Mouse (Mus musculus) lung, embryonic 16.5 days (tissue): Measurements from ENCODE around the gene Ildr1. TPM values are rescaled to one million over a fixed set of nuclear protein-coding genes. Genes with fewer than 3 reads are reported as not detected.

Experiments
- ATAC-seq: fragments of 200-750 bp; cut with Nextera tagmentation; 2 replicates; pipeline ENCODE4 v1.8.0; 2017; ENCODE audit warnings: low read depth, mild to moderate bottlenecking, moderate library complexity
- H3K27ac ChIP-seq: fragments of 300-500 bp; sonication (generic); 2 replicates; pipeline ENCODE4 v1.5.1; 2014; ENCODE audit warnings: mild to moderate bottlenecking, control low read depth, low read length
- H3K27me3 ChIP-seq: fragments of 300-500 bp; sonication (generic); 2 replicates; pipeline ENCODE4 v1.6.1; 2014; ENCODE audit warnings: low read depth, low read length, mixed read lengths; ENCODE audit not compliant: control insufficient read depth, insufficient read depth
- H3K36me3 ChIP-seq: fragments of 300-500 bp; sonication (generic); 2 replicates; pipeline ENCODE4 v1.6.1; 2014; ENCODE audit warnings: low read length; ENCODE audit not compliant: control insufficient read depth, insufficient read depth
- H3K4me1 ChIP-seq: fragments of 300-500 bp; sonication (generic); replicated peaks from 2 replicates; pipeline ENCODE4 v1.6.1; 2014; ENCODE audit warnings: low read length, mixed read lengths; ENCODE audit not compliant: control insufficient read depth, insufficient read depth
- H3K4me2 ChIP-seq: fragments of 300-500 bp; sonication (generic); 2 replicates; pipeline ENCODE4 v1.6.1; 2014; ENCODE audit warnings: low read depth, low read length, control low read depth
- H3K4me3 ChIP-seq: fragments of 300-500 bp; sonication (generic); 2 replicates; pipeline ENCODE4 v1.5.1; 2014; ENCODE audit warnings: mild to moderate bottlenecking, low read length, control low read depth
- H3K9ac ChIP-seq: fragments of 300-500 bp; sonication (generic); 2 replicates; pipeline ENCODE4 v1.6.1; 2014; ENCODE audit warnings: low read length, control low read depth
- H3K9me3 ChIP-seq: fragments of 300-500 bp; sonication (generic); 2 replicates; pipeline ENCODE4 v1.6.1; 2016; ENCODE audit warnings: low read length; ENCODE audit not compliant: control insufficient read depth
- WGBS: fragments of 180-500 bp; shearing (Covaris S2); extraction: QIAGEN DNeasy Blood & Tissue Kit; methylation state at CpG from one replicate; pipeline ENCODE4 v1.1.7; 2014; 5-methylcytosine and 5-hydroxymethylcytosine counted together
- polyA plus RNA-seq: library from polyadenylated mRNA; unstranded; fragments of >200 nt; fragmentation: Nextera tagmentation; extraction: Ambion mirVana; gene quantifications from 2 replicates; pipeline ENCODE4 v1.2.1, GENCODE M21; 2015

Gene Ildr1
- polyA plus RNA-seq, 1 experiment from 2014 or later = 8.5 TPM

DNA sequence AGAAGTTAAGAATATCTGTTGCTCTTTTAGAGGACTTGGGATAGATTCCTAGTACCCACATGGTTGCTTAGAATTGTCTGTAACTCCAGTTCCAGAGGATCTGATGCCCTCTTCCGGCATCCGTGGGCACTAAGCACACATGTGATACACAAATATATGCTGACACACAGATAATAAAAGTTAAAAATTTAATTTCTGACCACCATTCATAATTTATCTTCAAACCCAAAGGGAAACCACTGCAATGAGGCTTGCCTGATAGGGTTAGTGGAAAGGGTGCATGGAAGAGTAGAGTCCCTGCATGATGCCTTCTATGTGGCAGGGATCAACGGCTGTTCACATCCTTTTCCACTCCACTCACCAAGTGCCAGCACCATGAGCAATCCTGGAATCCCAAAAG is 77.9 kb downstream of the Ildr1 start:
- no peak overlapping the region for H3K4me3 ChIP-seq
- H3K9ac ChIP-seq = no peak overlapping the region
- H3K4me2 ChIP-seq = no peak overlapping the region
- WGBS = 89% methylated on average over 3 of the region's 3 CpGs
- H3K27me3 ChIP-seq = no peaks in the 10 kb centered on the region
- peak overlapping the region; percentile 72 for H3K27ac ChIP-seq
- ATAC-seq = no peak
- H3K4me1 ChIP-seq = no peaks in the 10 kb centered on the region; the same call in 1 of the 2 replicates
- H3K36me3 ChIP-seq = no peaks in the 10 kb centered on the region
- no peaks in the 10 kb centered on the region for H3K9me3 ChIP-seq

DNA sequence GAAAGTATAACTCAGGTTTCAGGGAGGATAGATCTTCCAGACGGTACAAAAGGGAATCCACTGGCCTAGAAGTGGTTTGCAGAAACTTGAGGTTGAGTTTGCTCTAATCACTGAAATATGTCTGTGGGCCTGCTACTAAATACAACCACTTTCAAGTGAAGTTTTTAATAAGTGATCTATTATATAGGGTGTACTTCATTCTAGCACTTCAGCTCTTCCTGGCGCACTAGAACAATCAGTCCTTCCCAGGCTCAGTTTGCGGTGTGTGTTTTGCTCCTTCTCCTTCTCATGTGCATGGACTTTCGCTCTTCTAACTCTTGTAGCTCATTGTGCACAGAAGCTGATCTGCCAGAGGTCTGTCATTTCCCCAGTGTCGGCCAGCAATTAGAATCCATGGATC is 79.2 kb downstream of the Ildr1 start:
- Histone ChIP-seq H3K36me3 (no peaks in the 10 kb centered on the region), H3K9ac (no peak overlapping the region), H3K9me3 (no peaks in the 10 kb centered on the region), H3K4me2 (no peak overlapping the region), H3K4me3 (no peak overlapping the region), H3K4me1 (peaks cover 4% of the 10 kb centered on the region), H3K27ac (peak overlapping the region; percentile 65), H3K27me3 (no peaks in the 10 kb centered on the region)
- 63% methylated on average over 5 of the region's 5 CpGs for WGBS
- peak; percentile 70; the same call in 1 of the 2 replicates for ATAC-seq

DNA sequence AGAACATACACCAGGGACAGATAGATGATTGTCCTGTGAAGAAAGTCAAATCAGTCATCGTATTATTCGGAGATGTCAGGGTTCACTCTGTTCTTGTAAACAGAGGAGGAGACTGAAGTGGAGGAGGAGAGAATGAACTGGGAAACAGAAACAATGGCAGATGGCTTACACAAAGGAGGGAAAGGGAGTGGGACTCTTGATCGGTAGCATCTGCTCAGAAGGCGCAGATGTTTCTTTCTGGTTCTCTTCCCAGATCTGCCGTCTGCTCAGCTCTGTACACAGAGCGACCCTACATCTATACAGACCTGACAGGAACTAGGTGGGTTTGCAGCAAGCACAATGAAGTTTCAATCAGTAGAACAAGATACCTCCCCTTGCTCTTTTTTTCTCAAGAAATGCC is 81.9 kb downstream of the Ildr1 start:
- Histone ChIP-seq H3K9ac (no peak overlapping the region), H3K27me3 (no peaks in the 10 kb centered on the region), H3K4me1 (peaks cover 4% of the 10 kb centered on the region), H3K36me3 (no peaks in the 10 kb centered on the region), H3K27ac (no peak overlapping the region), H3K9me3 (no peaks in the 10 kb centered on the region), H3K4me3 (no peak overlapping the region), H3K4me2 (no peak overlapping the region)
- ATAC-seq = no peak
- 69% methylated on average over 6 of the region's 6 CpGs for WGBS

Other genes starting within 250 kb of the Ildr1 start
- 1.0 and 3.3 TPM in 2 replicates for gene Stfa3, start 238.6 kb upstream of the Ildr1 start, polyA plus RNA-seq
- gene Casr, start 131.8 kb upstream of the Ildr1 start, polyA plus RNA-seq = 0.04 TPM in 1 of 2 replicates, not detected in the other
- 1.7 and 2.6 TPM in 2 replicates for gene Cd86, start 27.9 kb upstream of the Ildr1 start, polyA plus RNA-seq
- gene Slc15a2, start 91.0 kb downstream of the Ildr1 start, polyA plus RNA-seq = 49.4 and 58.9 TPM in 2 replicates
- gene Iqcb1, start 134.4 kb downstream of the Ildr1 start, polyA plus RNA-seq = 29.8 and 30.9 TPM in 2 replicates
- gene Eaf2, start 181.0 kb downstream of the Ildr1 start, polyA plus RNA-seq = 1.0 and 1.3 TPM in 2 replicates
- 89.6 and 97.2 TPM in 2 replicates for gene Golgb1, start 181.2 kb downstream of the Ildr1 start, polyA plus RNA-seq
- 7.0 and 9.8 TPM in 2 replicates for gene Hcls1, start 241.0 kb downstream of the Ildr1 start, polyA plus RNA-seq